Mouse (Mus musculus) heart, embryonic 14.5 days (tissue): ENCODE data around the gene Sncb. TPM values are rescaled to one million over a fixed set of nuclear protein-coding genes. Genes with fewer than 3 reads are reported as not detected.

ENCODE experiments used
- ATAC-seq: fragments of 200-750 bp; cut with Nextera tagmentation; 2 replicates; pipeline ENCODE4 v1.8.0; 2017; ENCODE audit warnings: low read depth, moderate TSS enrichment; ENCODE audit not compliant: insufficient number of reproducible peaks, insufficient read depth, low FRiP score
- H3K27ac ChIP-seq, 2 experiments: fragments of 200-500 bp in 1 of 2; fragments of 300-500 bp in 1 of 2; sonication (generic) in 1 of 2; replicated peaks in 1 of 2; 2 replicates each; pipeline ENCODE4 v1.5.1; 2012 to 2014; ENCODE audit warnings: low read depth in 2 of 2, low read length in 2 of 2, control low read depth in 1 of 2, mild to moderate bottlenecking in 1 of 2, mixed read lengths in 1 of 2; ENCODE audit not compliant: control insufficient read depth in 1 of 2, insufficient read depth in 1 of 2
- H3K27me3 ChIP-seq: fragments of 300-500 bp; sonication (generic); 2 replicates; pipeline ENCODE4 v1.6.1; 2014; ENCODE audit warnings: mild to moderate bottlenecking, low read length, control low read depth; ENCODE audit not compliant: control insufficient read depth, insufficient read depth
- H3K36me3 ChIP-seq: fragments of 300-500 bp; sonication (generic); 2 replicates; pipeline ENCODE4 v1.6.1; 2014; ENCODE audit warnings: mild to moderate bottlenecking, control low read depth, low read length, mixed read lengths; ENCODE audit not compliant: control insufficient read depth, insufficient read depth
- H3K4me1 ChIP-seq, 2 experiments: fragments of 200-500 bp in 1 of 2; fragments of 300-500 bp in 1 of 2; sonication (generic) in 1 of 2; 2 replicates each; pipeline ENCODE4 v1.6.1; 2012 to 2014; ENCODE audit warnings: low read length in 2 of 2, control low read depth in 1 of 2, mixed read lengths in 1 of 2; ENCODE audit not compliant: control insufficient read depth in 2 of 2, insufficient read depth in 2 of 2
- H3K4me2 ChIP-seq: fragments of 300-500 bp; sonication (generic); 2 replicates; pipeline ENCODE4 v1.6.1; 2014; ENCODE audit warnings: mild to moderate bottlenecking, low read length
- H3K4me3 ChIP-seq, 2 experiments: fragments of 200-500 bp in 1 of 2; fragments of 300-500 bp in 1 of 2; sonication (generic) in 1 of 2; 2 replicates each; pipeline ENCODE4 v1.5.1; 2012 to 2014; ENCODE audit warnings: low read length in 2 of 2, mild to moderate bottlenecking in 2 of 2, control low read depth in 1 of 2, low read depth in 1 of 2, moderate library complexity in 1 of 2; ENCODE audit not compliant: control insufficient read depth in 1 of 2, insufficient read depth in 1 of 2
- H3K9ac ChIP-seq: fragments of 300-500 bp; sonication (generic); 2 replicates; pipeline ENCODE4 v1.6.1; 2014; ENCODE audit warnings: mild to moderate bottlenecking, low read length
- H3K9me3 ChIP-seq: fragments of 300-500 bp; sonication (generic); 2 replicates; pipeline ENCODE4 v1.6.1; 2016; ENCODE audit warnings: low read length, control low read depth; ENCODE audit not compliant: control insufficient read depth
- WGBS: fragments of 180-500 bp; shearing (Covaris S2); extraction: QIAGEN DNeasy Blood & Tissue Kit; methylation state at CpG from one replicate; pipeline ENCODE4 v1.1.7; 2014; 5-methylcytosine and 5-hydroxymethylcytosine counted together
- polyA plus RNA-seq: library from polyadenylated mRNA; unstranded; fragments of >200 nt; fragmentation: Nextera tagmentation; extraction: Ambion mirVana; gene quantifications from 2 replicates; pipeline ENCODE4 v1.2.1, GENCODE M21; 2014

Sncb gene
- polyA plus RNA-seq, 1 experiment from 2014 or later: not detected

DNA sequence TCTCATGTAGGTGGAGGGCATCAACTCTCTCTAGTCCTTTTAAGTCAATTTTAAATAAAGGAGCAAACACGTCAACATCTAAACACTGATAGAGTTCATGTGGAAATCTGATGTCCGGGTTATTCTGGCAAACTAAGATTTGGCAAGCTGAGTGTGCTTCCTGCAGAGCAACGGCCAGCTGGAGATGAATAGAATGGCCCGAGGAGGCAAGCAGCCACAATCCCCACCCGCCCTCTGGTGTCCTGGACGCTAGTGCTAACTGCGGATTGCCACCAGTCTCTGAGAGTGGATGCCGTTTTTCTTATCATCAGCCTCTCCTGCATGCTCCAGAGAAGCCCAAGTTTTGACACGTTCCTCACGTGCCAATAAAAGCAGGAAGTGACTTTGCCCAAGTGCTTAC is 19.5 kb downstream of the Sncb start:
- Histone ChIP-seq H3K4me1 (peaks cover 0 to 11% of the 10 kb centered on the region in 2 experiments; a peak in 2 of 4 replicates), H3K27me3 (peaks cover 79% of the 10 kb centered on the region), H3K4me3 (no peak overlapping the region), H3K27ac (no peak overlapping the region), H3K9ac (no peak overlapping the region), H3K36me3 (no peaks in the 10 kb centered on the region), H3K4me2 (no peak overlapping the region), H3K9me3 (no peaks in the 10 kb centered on the region)
- no peak for ATAC-seq
- WGBS: 22% methylated on average over 10 of the region's 10 CpGs

DNA sequence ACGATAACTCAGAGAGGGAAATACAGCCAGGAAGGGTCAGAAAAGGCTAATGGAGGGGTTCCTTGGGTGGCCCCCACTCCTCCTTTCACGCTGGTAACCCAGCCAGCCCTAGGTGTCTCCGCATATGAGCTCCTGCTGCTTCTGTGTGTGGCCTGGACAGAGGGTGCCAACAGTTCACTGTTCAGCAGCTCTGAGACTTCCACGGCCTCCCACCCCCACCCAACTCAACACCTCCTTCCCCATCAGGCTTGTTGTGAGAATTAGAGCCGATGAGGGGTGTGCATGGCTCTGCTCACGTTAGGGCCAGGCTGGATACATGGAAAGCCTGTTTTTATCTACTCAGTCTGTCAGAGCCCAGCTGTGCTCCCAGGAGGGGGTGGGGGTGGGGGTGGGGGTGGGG is 20.3 kb downstream of the Sncb start:
- Histone ChIP-seq H3K4me3 (no peak overlapping the region), H3K4me1 (peaks cover 0 to 11% of the 10 kb centered on the region in 2 experiments; a peak in 2 of 4 replicates), H3K27ac (no peak overlapping the region), H3K9ac (no peak overlapping the region), H3K9me3 (no peaks in the 10 kb centered on the region), H3K36me3 (no peaks in the 10 kb centered on the region), H3K4me2 (no peak overlapping the region), H3K27me3 (peaks cover 79% of the 10 kb centered on the region)
- 20% methylated on average over 6 of the region's 6 CpGs for WGBS
- no peak for ATAC-seq

DNA sequence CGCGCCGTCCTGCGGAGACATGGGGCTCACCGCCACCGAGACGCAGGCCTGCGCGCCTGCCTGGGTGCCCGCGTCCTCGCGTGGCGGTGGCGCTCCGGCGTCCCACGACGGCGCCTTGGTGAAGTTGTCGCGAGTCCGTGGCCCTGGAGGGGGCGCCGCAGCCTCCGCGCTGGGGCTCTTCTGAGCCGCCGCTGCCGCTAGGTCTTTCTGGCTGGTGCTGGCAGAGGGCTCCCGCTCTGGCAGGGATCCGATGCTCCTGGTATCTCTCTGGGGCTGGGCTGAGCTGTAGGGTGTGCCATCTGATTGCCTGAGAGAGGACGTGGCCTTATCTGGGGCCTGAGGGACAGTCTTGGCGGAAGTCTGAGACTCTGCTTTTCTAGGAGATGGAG is 28.2 kb downstream of the Sncb start:
- Histone ChIP-seq H3K27me3 (peaks cover 75% of the 10 kb centered on the region), H3K4me1 (peaks cover 0 to 7% of the 10 kb centered on the region in 2 experiments; a peak in 1 of 4 replicates), H3K36me3 (no peaks in the 10 kb centered on the region), H3K27ac (no peak overlapping the region), H3K4me2 (peak overlapping the region; percentile 66), H3K4me3 (peak overlapping the region; percentile 39 to 42), H3K9me3 (no peaks in the 10 kb centered on the region), H3K9ac (no peak overlapping the region)
- under 1% methylated on average over 33 of the region's 34 CpGs for WGBS
- no peak for ATAC-seq

DNA sequence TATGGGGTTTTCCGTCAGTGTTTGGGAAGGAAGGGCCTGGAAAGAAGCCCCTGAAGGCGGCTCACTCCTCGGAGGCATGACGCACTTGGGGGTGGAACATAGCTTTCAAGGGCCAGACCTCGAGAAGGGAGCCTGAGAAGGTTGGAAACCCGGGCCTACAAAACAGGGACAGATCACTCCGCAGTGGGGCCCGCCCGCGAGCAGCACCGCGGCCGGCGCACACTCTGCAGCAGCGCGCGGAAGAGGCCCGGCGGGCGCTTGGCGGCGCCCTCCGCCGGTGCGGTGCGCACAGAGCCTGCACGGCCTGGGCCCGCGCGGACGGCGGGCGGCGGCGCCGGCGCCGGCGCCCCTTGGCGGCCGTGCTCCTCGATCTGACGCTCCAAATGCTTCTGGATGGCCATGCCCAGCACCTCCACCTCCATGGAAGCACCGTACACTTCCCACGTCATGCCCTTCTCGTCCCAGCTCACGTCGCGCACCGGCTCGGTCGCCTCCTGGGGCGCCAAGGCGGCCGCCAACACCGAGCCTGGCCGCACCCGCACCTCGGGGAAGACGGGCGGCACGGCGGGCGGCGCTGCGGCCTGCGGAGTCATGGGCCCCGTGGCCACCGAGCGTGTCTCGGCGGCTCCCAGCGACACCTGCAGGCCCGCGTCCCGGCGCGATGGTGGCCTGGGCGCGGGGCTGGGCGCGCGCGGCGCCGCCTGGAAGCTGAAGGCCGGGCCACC is 28.7 kb downstream of the Sncb start:
- WGBS: under 1% methylated on average over 80 of the region's 87 CpGs
- peak overlapping the region; percentile 30; the same call in 1 of the 2 replicates for H3K9ac ChIP-seq
- H3K27ac ChIP-seq: no peak overlapping the region

DNA sequence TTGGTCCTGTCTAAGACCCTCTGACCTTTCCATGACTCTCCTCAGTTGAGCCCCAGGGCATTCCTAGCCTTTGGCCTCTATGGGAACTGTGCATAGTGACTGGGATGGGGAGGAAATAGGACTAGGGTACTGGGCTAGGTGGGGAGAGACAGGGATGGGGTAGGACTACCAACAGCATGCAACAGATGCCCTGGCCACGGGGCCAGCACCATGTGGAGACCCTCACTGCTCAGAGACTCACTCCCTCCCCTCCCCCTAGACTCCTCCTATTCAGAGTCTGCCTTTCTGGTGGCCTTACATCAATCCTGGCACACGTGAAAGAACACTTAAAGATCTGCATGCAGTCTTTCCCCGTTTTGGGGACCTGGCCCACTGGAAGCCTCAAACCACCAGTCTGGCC is 29.5 kb downstream of the Sncb start:
- H3K4me1 ChIP-seq: peaks cover 0 to 7% of the 10 kb centered on the region in 2 experiments; a peak in 1 of 4 replicates
- H3K27me3 ChIP-seq: peaks cover 66% of the 10 kb centered on the region
- H3K36me3 ChIP-seq: no peaks in the 10 kb centered on the region
- ATAC-seq: no peak
- 35% methylated on average over 3 of the region's 3 CpGs for WGBS
- no peak overlapping the region for H3K9ac ChIP-seq
- no peaks in the 10 kb centered on the region for H3K9me3 ChIP-seq
- peak overlapping the region in 1 of 2 experiments; percentile 42; a peak in 1 of 4 replicates for H3K4me3 ChIP-seq
- no peak overlapping the region for H3K27ac ChIP-seq
- H3K4me2 ChIP-seq: peak overlapping the region; percentile 66; the same call in 1 of the 2 replicates

More for the DNA sequence above, 28.7 kb downstream of the Sncb start:
- ATAC-seq: no peak
- Histone ChIP-seq H3K4me1 (peaks cover 0 to 7% of the 10 kb centered on the region in 2 experiments; a peak in 1 of 4 replicates), H3K4me2 (peak overlapping the region; percentile 66), H3K27me3 (peaks cover 73% of the 10 kb centered on the region), H3K4me3 (peak overlapping the region; percentile 39 to 42), H3K9me3 (no peaks in the 10 kb centered on the region), H3K36me3 (no peaks in the 10 kb centered on the region)

DNA sequence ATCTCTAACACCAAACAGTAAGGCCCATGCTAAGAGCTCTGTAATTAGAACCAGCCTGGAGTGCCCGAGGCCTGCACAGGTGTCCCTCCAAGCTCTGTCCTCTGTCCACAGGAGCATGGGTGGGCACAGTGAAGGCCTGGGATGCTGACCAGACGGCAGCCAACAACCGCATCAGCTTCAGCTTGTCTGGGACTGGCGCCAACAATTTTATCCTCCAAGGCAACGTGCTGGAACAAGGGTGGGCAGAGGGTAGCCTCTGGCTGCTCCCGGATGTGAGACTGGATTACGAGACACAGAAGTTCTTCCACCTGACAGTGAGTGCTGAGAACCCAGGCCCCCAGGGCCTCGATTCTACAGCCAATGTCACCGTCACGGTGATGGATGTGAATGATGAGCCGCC is 40.3 kb downstream of the Sncb start:
- Histone ChIP-seq H3K4me1 (no peaks in the 10 kb centered on the region), H3K9me3 (0 out of 2 replicates have a peak, but pooled peaks cover 3% of the 10 kb centered on the region), H3K9ac (no peak overlapping the region), H3K36me3 (no peaks in the 10 kb centered on the region), H3K27ac (no peak overlapping the region), H3K27me3 (no peaks in the 10 kb centered on the region; the same call in 1 of the 2 replicates), H3K4me2 (no peak overlapping the region), H3K4me3 (no peak overlapping the region)
- 51% methylated on average over 11 of the region's 11 CpGs for WGBS
- ATAC-seq: no peak

DNA sequence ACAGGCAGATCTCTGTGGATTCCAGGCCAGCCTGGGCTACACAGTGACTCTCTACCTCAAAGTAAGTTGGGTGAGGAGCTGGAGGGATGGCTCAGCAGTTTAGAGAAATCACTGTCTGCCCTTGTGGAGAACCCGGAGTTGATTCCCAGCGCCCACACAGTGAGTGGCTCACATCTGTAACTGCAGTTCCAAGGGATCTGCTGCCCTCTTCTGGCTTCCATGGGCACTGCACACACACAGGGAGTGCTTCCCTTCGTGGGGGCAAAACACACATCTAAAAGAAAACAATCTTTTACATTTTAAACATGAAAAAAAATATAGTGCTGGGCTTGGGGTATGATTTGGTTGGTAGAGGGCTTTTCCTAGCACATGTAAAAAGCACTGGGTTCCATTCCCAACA is 43.3 kb downstream of the Sncb start:
- H3K4me3 ChIP-seq: no peak overlapping the region
- H3K9ac ChIP-seq: no peak overlapping the region
- WGBS: 93% methylated on average over 3 of the region's 3 CpGs
- ATAC-seq: no peak
- no peak overlapping the region for H3K4me2 ChIP-seq
- H3K27me3 ChIP-seq: no peaks in the 10 kb centered on the region
- H3K36me3 ChIP-seq: no peaks in the 10 kb centered on the region
- H3K4me1 ChIP-seq: no peaks in the 10 kb centered on the region
- 0 out of 2 replicates have a peak, but pooled peaks cover 3% of the 10 kb centered on the region for H3K9me3 ChIP-seq
- H3K27ac ChIP-seq: no peak overlapping the region
